Mouse (Mus musculus): Measurements from ENCODE around the gene Plekha4.
A peak's percentile ranks its signal among the peaks of the same experiment; 100 is the strongest.

Gene Plekha4

DNA sequence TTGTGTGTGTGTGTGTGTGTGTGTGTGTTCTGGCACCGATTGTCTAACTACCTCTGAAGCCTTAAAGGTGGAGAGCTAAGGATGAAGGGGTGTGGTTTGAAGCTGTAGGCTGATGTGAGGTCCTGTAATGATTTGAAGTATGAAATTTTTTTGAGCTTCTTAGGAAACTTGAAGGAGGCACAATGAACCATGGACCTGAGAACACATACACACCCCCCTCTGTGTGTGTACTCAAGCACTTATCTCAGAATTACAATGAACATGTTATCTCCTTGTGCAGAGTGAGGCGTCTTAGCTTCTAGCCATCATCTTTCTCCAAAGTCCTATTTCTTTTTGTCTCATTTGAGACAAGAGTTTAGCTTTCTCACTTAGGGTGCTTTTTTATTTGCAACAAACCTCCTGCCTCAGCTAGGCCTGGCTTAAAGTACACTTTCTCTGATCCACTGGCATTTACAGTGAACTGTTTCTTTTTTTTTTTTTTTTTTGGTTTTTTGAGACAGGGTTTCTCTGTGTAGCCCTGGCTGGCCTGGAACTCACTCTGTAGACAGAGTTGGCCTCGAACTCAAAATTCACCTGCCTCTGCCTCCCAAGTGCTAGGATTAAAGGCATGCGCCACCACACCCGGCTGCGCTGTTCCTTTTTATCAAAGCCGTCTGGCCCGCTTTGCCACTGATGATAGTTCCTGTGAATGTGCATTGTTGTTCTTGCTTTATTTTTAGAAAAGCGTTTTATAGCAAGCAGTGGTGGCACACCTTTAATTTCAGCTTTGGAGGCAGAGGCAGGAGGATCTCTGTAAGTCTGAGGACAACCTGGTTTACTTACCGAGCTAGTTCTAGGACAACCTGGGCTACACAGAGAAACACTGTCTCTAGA lies 42.7 kb downstream of the Plekha4 start:
- no peak for ATAC-seq (ENCODE audit: low TSS enrichment)

DNA sequence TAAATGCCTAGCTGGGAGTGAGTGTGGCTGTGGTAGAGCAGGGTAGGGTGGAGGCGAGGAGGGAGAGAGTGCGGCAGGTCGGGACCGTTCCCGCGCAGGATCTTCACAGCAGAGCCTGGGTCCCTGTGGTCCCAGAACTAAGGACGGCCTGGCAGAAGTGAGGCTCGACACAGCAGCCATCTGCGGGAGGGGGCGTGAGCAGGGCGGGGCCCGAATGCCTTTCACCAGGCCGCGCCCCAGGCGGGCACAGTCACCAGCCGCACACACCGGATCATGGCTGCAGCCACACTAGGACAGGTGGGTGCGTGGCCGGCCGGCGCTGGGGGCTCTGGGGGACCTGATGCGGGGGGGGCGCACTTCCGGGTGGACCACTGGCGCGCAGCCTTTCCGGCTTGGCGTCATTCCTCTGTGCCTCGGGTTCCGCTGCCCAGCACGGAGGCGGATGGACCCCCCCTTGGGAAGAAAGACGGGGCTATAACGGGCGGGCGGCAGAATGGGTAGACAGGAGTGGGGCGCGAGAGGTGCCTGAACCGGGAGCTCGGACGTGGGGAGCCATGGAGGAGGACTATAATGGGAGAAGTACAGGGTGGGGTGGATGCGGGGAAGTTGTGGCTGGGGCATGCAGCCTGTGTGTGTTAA lies 44.1 kb downstream of the Plekha4 start, which contains the start of gene Bcat2:
TSS of gene Bcat2 (plus strand) at position 51 of the 639 bp plus-strand sequence.
- peak; percentile 45; the same call in 1 of the 2 replicates for ATAC-seq (ENCODE audit: low TSS enrichment)

- no peak for ATAC-seq (ENCODE audit: low TSS enrichment)
Measured at GRCm38 (mm10) chr7:45571966-45572365, 45.8 kb downstream of the Plekha4 start.

- no peak for ATAC-seq (ENCODE audit: low TSS enrichment)
Measured at GRCm38 (mm10) chr7:45573954-45574353, 47.8 kb downstream of the Plekha4 start.

- no peak for ATAC-seq (ENCODE audit: low TSS enrichment)
Measured at GRCm38 (mm10) chr7:45574472-45575379, 48.6 kb downstream of the Plekha4 start.

GRCm38 (mm10) chr7:45585923-45586322 lies 59.8 kb downstream of the Plekha4 start:
- no peak for ATAC-seq (ENCODE audit: low TSS enrichment)

- no peak for ATAC-seq (ENCODE audit: low TSS enrichment)
Measured at GRCm38 (mm10) chr7:45587631-45588592, 61.8 kb downstream of the Plekha4 start.

DNA sequence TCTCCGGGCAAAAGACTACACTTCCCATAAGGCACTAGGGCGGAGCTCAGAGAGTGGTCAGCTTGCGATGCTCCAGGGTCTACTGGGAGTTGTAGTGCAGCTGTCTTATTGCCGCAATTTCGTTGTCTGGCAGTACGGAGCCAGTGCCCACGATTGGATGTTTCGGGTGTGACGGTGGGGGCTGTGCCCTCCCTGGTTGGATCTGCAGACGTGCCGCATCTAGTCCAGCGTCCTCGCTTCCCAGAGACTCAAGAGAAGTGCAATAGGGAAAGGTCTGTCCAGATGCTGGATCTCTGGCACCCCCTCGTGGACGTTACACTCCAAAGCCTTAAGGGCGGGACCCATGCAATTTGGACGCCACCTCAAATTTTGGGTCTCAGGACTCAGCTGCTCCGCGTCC lies 63.0 kb downstream of the Plekha4 start:
- peak; percentile 98 for ATAC-seq (ENCODE audit: low TSS enrichment)

- no peak for ATAC-seq (ENCODE audit: low TSS enrichment)
Measured at GRCm38 (mm10) chr7:45589898-45590297, 63.8 kb downstream of the Plekha4 start.

GRCm38 (mm10) chr7:45590874-45591273 lies 64.7 kb downstream of the Plekha4 start:
- ATAC-seq (ENCODE audit: low TSS enrichment) = no peak

- ATAC-seq (ENCODE audit: low TSS enrichment) = no peak
Measured at GRCm38 (mm10) chr7:45591880-45592279, 65.8 kb downstream of the Plekha4 start.

DNA sequence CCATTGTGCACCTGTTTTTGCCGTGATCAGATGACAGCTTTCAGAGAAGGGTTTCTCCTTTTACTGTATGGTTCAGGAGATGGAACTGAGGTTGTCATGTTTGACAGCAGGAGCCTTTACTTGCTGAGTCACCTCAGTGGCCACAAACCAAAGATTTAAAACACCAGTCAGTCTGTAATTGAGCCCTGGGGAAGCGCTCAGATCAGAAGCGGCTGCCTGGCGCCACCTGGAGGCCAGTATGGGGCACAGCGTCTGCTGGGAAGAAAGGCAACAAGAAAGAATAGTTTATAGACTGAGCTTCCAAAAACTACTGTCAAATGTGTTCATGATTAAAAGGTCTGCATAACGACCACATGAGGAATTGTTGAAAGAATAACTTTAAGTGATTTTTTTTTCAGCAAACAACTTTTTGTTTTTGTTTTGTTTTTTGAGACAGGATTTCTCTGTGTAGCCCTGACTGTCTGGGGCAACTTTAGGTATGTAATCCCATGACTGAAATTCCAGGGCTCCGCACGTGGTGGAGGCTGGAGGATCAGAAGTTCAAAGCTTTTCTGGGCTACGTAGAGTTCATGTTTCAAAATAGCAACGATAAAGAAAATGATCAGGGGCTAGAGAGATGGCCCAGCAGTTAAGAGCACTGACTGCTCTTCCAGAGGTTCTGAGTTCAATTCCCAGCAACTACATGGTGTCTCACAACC lies 67.1 kb downstream of the Plekha4 start:
- 0 out of 2 replicates have a peak, but pooled peaks have one; percentile 18 for ATAC-seq (ENCODE audit: low TSS enrichment)

DNA sequence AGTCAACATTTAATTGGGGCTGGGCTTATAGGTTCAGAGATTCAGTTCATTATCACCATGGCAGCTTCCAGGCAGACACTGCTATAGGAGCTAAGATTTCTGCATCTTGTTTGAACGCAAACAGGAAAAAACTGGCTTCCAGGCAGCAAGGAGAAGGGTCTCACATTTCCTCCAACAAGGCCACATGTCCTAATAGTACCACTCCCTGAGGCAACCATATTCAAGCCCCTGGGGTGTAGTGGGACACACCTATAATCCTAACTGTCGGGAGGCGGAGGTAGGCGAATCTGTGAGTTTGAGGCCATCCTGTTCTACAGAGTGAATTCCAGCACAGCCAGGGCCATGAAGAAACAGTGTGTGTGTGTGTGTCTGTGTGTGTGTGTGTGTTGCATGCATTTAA lies 69.0 kb downstream of the Plekha4 start:
- ATAC-seq (ENCODE audit: low TSS enrichment) = no peak

DNA sequence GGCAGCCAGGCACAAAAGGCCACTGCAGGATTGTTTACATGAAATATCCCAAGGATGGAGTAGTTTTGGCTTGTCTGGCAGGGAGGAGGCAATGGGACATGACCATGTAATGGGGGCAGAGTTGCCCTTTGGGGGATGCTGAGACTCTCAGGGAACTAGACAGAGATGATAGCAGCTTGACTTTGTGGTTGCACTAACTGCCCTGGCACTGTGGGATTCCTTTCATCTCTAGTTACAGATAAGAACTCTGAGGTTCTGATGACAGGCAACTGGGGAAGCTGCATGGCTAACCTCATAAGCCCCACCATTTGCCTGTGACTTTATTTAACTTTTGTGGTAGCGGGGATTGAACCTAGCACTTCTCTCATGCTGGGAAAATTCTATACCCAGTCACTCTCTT lies 70.0 kb downstream of the Plekha4 start:
- no peak for ATAC-seq (ENCODE audit: low TSS enrichment)

DNA sequence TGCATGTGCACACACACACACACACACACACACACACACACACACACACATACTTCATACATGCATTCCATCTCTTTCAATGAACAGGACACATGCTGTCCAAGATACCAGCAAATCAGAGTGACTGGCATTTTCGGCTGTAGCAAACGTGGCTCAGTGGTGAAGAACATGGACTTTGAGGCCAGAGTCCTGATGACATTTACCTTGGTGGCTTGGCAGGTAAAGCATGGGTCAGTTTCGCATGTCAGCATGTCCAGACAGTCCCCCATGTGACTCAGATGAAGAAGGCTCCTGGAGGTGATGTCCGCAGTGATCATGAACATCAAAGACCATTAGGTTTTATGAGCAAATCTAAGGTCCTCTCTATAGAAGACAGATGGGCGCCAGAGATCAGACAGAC lies 70.9 kb downstream of the Plekha4 start:
- ATAC-seq (ENCODE audit: low TSS enrichment) = no peak

- no peak for ATAC-seq (ENCODE audit: low TSS enrichment)
Measured at GRCm38 (mm10) chr7:45597527-45597926, 71.4 kb downstream of the Plekha4 start.

GRCm38 (mm10) chr7:45598960-45599879 lies 73.1 kb downstream of the Plekha4 start:
- no peak for ATAC-seq (ENCODE audit: low TSS enrichment)

Measured in frontal cortex, adult (tissue).